Mouse (Mus musculus) testis, adult 2 months (tissue): ENCODE data around the gene Izumo4.
A peak's percentile ranks its signal among the peaks of the same experiment; 100 is the strongest.

ENCODE experiments used
- CTCF ChIP-seq: fragments of 200-500 bp; IDR thresholded peaks from 2 replicates; pipeline ENCODE4 v1.5.1; 2012; ENCODE audit warnings: low read depth, mild to moderate bottlenecking, inconsistent platforms, low read length, moderate library complexity; ENCODE audit not compliant: control insufficient read depth, insufficient read depth, insufficient replicate concordance
- POLR2A ChIP-seq: fragments of 200-500 bp; IDR thresholded peaks from 2 replicates; pipeline ENCODE4 v1.6.1; 2012; ENCODE audit warnings: low read depth, mild to moderate bottlenecking, inconsistent platforms, low read length, moderate library complexity; ENCODE audit not compliant: control insufficient read depth

DNA sequence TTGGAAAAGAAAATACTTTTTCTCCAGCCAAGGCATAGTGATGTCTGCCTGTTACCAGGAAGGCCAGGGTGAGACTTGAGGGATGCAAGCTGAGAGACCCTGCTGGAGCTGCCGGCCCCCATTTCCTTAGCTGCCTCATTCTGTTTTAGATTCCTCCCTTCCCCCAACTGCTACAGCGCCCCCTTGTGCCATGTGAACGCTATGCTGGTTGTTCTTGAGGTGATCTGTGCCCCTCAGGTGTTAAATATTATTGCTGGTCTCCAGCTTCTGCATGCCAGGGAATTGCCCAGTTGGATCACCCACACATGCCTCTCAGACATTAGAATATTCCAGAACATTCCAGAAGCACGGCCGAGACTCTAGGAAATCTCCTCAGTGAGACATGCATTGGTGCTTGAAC is 40.8 kb upstream of the Izumo4 start:
- TF ChIP-seq CTCF (peak; percentile 56; the same call in 1 of the 2 replicates), POLR2A (no peak)
